Mouse (Mus musculus) left cerebral cortex, postnatal 4 days (tissue): ENCODE measurements at regions not wholly inside any gene's neighbourhood (a gene's known extent, or its start where the extent isn't known, plus 50 kb on each side); places are given as distances from the start of the nearest gene placed in this dataset.
"Not testable (repeated sequence)": the region's sequence is repeated elsewhere in the genome, so short reads cannot be mapped to it uniquely, and the experiment has no call there.

Experiments used
- DNase-seq: peaks from one replicate; pipeline ENCODE4 v3.0.0-alpha.2; 2022
- intact Hi-C: fragments of 180-260 bp; cut with DNase I; formaldehyde crosslinking; loops from one replicate; pipeline ENCODE4 v1.15.1; 2025

DNA sequence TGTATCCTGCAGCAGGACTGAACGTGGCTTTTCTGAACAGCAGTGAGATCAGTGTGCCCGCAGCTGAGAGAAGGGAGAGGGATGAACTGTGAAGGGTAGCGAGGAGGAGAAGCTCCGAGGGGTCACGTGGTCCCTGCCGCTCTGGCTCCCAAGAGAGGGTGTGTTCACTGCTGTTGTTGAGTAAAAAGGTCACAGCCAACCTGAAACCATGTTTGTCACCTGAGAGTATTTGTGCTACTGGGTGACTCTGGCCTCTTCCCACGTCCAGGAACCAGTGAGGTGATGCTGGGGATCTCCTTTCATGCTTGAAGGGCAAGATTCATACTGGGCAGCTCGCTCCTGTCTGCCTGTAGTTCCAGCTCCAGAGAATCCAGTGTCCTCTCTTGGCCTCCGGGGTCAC is 135.4 kb upstream of the Sulf2 start:
- intact Hi-C loops = no loop called here
- DNase-seq = no peak

DNA sequence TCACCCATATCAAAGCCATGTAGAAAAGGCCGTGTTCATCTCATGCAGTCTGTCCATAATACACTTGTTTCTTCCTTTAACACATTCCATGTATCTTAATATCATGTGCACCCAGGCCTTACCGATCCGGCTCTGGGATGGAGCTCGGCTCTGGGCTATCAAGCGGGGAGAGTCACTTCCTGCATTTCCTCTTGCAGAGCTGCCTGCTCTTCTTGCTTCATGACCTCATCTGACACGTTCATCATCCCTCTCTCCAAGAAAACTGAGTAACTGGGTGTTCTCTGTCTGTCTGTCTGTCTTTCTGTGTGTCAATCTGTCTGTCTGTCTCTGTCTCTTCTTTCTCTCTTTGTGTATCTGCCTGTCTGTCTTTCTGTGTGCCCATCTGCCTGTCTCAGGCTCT is 133.7 kb upstream of the Sulf2 start:
- intact Hi-C loops = no loop called here
- DNase-seq = no peak

DNA sequence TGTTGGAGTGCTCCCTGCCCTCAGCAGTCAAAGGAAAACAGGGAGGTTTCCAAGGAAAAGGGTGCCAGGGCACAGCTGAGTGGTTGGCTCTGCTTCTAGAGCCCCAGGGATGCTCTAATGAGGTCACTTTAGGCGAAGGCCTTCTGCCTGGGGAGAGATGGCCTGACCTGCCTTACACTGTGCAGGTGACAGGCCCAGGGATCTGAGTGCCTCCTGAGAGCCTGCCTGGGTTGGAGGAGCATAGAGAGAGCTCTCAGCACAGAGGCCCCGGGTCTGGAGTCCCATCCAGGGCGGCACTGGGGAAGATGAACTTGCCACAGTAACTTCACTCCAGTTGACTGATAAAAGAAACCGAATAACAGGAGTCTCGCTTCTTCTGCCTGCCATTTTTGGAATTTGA is 125.7 kb upstream of the Sulf2 start:
- DNase-seq, intact Hi-C loops: not testable (repeated sequence)

DNA sequence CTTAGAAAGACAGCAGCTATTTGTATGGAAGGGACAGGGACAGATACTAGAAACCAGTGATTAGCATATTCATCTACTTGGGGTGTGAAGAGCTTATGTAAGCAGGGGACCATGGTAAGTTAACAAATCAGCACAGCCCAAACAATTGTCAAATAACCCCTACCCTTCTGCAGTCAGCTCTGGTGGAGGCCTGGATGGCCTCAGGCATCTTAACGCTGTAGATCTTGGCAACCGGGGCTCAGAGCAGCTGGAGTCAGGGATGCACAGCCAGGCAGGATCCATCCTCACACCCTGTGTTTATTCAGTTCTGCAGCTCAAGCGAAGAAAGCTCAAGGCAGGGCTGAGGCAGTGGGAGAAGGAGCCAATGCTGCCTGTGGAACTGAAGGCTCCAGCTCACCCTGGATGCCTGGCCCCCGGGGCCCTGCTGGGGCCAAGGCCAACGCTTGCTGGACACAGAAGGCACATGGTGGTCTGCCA is 125.2 kb upstream of the Sulf2 start:
- intact Hi-C loops = no loop called here
- DNase-seq = peak; percentile 62

DNA sequence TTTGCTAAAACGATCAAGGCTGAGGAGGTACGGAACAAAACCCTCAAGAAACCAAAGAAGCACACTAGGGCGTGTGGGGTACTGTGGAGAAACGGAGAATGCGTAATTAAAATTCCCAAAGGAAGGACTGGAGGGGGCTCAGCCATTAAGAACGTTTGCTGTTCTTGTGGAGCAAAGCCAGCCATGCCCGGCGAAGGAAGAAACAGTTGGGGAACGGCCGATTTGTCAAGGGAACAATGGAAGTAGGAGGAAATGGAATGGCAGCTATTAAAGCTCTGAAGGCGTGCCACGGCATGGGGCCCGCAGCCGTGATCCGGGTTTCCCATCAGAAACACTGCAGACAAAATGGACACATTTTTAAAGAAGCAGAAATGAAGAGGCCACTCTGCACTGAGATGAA is 124.2 kb upstream of the Sulf2 start:
- no peak for DNase-seq
- intact Hi-C loops = no loop called here

DNA sequence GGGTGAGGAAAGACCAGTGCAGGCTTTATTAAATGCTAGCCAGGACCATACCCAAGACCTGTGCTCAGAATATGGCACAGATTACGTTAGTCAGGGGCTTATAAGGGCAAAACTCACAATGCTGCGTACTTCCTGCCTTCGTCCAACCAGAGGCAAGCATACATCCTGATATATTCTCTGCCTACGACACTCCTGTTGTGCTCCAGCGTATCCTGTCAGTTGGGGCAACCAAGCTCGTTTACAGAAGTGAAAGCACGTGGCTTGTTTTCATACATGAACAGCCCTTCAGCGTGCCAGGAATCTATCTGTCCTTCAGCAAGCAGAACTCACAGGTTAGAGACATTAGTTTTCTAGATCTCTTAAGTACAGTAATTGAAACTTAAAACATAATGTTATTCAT is 119.9 kb upstream of the Sulf2 start:
- intact Hi-C loops = no loop called here
- no peak for DNase-seq

DNA sequence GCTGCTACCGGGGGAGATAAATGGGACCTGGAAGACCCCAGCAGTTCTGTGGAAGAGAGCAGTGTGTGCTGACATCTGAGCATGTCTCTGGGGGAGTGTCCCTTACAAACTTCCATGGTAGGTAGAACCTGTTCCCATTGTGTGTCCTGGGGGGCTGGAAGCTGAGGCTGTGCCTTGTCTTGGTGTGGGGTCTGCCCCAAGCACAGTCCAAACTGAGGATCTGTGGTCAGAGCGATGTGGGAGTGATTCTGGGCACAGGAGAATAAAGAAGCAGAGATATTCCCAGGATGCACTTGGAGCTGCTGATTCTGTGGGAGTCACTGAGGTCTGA is 118.5 kb upstream of the Sulf2 start:
- DNase-seq = no peak

DNA sequence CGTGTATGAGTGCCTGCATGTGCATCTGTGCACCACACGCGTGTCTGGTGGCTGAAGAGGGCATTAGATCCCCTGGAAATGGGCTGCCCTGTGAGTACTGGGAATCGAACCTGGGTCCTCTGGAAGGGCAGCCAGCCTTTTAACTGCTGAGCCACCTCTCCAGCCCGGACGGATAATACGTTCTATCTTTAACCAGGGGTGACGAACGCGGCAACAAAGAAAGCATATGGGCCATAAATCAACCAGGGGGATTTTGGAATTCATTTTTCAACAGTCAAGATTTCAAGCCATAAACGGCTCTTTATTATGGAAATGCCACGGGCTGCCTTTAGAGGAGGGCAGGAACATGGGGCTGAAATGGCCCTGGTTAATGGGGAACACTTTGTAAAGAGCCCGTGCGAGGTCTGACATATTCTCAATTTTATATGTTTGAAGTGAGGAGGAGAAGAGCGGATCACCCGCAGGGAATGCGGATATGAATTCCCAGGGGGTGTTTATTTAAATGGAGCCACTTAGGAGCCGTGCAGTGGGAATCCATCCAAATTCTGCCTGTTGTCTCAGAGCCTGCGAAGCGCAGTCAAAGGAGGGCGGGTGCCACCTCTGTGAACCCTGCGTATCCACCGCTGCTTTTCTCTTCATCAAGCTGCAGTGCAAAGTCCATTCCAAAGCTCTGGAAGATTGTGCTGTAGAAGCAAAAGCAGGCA is 118.0 kb upstream of the Sulf2 start:
- intact Hi-C loops = no loop called here
- DNase-seq = peak; percentile 10

More for the DNA sequence above, 118.5 kb upstream of the Sulf2 start:
- intact Hi-C loops = no loop called here

DNA sequence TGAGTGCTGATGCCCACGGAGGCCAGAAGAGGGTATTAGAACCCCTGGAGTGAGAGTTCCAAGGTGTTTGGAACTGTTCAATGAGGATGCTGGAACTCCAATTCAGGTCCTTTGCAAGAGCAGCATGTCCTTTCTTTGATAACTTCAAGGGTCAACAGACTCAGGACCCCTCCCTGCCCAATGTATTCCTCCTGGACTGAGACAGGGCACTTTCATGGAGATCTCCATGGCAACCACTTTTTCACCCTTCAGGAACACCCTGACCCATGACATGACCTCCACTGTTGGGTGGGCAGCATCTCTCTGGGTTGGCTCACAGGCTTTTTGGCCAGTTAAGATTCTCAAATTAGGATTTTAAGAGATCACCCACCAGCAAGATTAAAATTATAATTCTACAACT is 117.4 kb upstream of the Sulf2 start:
- intact Hi-C loops = no loop called here
- DNase-seq = no peak

DNA sequence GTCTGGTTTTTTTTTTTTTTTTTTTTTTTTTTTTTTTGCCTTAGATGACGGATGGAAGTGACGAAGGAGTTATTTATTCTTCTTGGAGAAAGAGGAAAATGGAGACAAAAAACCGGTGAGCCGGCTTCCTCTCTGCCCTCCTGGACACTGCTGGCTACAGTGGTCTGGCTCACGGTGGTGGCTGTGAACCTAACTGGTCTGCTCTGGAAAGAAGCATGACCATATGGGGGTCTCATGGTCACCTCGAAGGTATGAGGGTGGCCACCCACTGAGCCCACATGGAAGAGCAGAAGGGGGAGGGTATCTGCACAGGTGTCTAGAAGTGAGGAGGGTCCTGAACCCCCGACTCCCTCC is 116.7 kb upstream of the Sulf2 start:
- intact Hi-C loops = no loop called here
- DNase-seq = no peak

DNA sequence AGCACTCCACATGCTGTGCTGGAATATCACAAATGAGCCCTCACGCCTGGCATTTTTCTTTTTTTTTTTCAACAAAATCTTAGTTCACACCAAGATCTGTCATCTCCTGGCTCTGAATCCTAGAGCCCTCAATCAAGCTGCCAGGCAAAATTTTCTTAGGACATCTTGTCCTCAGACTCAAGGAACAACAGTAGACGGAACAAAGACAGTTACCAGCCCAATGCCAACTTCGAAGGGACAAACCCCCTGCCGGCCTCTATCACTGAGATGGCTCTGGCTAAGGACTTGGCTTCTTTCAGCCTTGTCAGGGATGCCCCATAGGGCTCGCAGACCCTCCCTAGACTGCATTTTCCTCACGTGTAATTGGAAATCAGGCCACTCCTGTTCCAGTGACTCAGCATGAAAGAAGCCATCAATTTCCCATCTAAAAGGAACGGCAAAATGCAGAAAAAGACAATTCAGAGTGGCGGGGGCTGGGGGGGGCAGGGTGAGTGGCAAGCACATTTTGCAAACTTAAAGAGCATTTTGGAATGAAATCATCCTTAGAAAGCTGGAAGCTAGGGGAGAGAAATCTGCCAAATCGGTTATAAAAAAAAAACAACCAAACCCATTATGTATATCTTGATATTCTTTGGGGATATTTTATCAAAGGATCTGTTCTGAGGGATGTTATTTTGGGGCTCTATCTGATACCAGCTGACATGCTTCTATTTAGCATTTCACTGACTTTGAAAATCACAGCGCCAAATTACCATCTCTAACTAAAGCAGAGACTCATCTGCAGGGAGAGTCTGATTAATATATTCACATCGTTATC is 116.1 kb upstream of the Sulf2 start:
- DNase-seq = no peak
- intact Hi-C loops = no loop called here

DNA sequence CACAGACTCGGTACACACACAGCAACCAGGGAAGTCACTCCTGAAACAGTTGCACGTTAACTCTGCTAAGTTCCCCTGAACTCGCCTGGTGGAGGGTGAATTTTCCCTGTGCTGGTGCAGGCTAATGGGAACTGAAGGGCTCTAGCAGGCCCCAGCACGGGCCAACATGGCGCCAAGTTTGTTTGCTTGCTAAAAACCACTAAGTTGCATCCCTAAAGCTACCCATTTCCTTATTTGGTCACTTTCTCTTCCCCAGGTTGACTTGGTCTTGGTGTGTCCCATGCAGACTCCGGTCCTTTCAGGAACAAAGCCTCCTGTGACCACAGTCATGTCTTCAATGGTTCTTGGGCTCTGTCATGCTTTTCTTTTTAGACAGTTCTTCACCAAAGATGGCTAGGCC is 114.5 kb upstream of the Sulf2 start:
- DNase-seq = no peak
- intact Hi-C loops = no loop called here

DNA sequence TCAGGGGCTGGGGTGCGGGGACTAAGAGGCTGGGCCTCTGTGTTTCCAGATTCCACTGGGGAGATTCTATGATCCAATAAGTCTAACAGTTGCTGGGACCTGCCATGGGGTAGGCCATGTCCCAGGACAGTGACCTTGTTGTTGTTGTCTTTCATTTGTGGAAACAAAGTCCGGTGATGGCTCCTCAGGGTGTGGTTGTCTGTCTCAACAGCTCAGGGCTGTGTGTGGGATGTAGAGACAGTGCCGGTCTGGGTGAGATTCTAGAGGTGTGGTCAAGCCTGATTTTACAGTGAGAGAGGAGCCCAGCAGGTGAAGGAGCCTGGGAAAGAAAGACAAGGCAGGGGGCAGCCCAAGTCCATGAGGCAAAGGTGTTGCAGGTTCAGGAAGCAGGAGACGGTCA is 111.5 kb upstream of the Sulf2 start:
- intact Hi-C loops = no loop called here
- DNase-seq = no peak

DNA sequence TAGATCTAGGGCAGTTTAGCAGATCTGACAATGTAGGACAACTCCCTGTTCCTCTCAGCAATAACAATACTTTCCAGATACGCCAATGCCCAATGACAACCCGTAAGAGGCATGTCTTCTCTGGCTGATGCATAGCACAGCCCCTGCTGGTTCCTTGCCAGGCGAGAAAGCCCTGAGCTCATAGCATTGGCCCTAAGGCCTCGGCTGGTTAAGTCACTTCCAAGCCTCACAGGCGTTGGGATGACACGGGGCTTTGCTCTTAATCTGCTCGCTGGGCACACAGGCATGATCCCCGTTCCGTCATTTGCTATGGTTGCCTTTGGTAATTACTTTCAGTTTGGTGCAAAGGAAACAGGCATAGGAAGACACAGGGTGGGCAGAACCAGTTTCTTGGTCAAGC is 111.0 kb upstream of the Sulf2 start:
- intact Hi-C loops = no loop called here
- DNase-seq = peak; percentile 16

DNA sequence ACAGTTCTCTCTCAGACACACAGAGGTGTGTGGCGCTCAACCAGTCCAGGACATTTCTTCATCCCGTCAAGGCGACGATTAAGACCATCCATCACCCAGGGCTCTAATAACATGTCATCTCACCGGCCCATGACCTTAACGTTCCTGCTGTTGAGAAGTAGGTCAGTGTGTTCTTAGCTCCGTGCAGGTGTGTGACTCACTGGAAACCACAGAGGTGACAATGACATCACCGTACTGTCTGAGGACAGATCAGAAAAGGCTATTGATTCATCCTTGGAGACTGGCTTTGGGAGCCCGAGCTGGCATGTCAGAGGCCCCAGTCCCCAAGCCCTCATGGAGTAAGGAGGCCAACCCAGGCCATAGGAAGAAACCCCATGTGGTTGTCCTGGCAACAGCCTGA is 109.3 kb upstream of the Sulf2 start:
- intact Hi-C loops = no loop called here
- no peak for DNase-seq

DNA sequence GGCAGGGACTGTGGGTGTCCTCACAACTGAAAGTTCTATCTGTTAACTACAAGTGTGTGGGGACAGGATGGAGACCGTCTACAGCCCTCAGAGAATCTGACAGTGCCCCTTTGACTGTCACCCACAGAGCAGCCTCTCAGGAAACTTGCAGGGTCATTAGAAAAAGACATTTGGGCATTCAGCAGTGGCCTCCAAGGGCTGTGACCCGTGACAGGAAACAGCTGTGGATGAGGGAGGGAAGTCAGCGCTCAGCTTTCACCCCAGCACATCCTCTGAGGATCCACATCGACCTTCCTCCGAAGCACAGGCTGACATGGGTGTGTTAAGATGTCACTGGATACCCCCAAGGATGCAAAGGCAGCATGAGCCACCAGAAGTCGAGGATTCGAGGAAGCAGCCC is 106.3 kb upstream of the Sulf2 start:
- intact Hi-C loops = no loop called here
- no peak for DNase-seq

DNA sequence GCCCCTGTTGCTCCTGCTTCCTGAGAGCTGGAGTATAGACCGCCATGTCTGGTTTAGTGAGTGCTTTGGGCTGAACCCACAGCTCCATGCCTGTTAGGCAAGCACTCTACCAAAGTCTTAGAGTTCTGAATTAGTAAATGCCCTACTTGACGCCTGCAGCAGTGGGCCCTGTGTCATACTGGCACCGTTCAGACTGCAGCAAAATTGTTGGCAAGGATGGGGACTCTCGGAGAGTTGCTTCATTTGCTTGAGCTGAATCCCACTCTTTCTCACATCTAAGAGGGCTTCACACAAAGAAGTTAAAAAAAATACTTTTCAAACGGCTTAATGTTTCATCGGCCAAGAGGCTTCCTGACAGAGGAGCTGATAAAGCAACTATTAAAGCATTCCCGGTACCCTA is 105.6 kb upstream of the Sulf2 start:
- no peak for DNase-seq
- intact Hi-C loops = no loop called here

DNA sequence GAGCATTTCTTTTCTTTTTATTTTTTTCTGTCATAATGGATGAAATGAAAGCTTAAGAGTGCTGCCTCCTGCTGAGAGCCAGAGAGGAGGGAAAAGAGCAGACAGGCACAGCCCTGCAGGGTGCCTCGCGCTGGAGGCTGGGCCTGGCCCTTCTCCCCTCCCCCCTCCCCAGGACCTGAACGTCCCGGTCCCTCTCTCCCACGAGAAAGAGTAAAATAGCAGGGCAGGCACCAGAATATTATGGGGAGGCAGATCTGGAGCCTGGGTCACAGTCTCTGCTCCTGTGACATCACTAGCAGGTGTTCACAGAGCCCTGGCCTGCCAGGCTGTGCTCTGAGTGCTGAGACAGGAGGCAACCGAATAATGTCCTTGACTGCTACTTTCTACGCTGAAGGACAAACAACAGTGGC is 103.3 kb upstream of the Sulf2 start:
- intact Hi-C loops = no loop called here
- no peak for DNase-seq

DNA sequence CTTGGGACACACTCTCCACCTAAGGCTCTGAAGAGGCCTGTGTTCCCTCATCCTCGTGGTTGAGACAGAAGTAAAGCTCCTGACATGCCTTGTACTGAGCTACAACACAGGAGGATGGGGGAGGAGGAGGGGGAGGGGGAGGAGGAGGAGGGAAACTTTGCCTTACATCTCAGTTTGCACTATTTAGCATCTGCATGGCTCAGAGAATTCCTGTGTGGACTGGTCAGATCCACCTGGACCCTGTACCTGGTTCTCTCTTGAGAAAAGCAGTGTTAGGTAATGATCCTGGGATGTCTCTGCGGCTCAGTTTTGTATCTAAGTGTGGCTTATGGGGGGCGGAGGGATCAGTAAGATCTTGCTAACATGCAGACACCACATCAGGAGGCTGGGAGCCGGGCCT is 102.2 kb upstream of the Sulf2 start:
- intact Hi-C loops = no loop called here
- DNase-seq = no peak

DNA sequence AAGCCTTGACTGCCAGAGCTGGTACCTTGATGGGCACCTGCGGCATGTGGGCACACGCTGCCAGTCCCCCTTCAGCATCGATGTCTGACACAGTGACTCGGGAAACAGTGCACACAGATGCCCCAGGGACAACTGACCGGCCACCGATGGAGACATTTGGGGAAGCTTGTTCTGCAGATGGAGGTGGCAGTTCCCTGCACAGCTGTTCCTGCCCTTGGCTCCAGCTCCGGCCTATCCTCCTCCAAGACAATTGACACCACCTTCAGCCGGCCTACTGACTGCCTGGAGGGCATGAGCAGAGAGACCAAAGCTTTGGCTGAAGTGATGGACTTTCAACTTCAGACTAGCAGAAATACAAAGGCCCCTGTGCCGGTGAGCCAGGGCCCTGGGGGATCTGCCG is 100.7 kb upstream of the Sulf2 start:
- intact Hi-C loops = no loop called here

DNA sequence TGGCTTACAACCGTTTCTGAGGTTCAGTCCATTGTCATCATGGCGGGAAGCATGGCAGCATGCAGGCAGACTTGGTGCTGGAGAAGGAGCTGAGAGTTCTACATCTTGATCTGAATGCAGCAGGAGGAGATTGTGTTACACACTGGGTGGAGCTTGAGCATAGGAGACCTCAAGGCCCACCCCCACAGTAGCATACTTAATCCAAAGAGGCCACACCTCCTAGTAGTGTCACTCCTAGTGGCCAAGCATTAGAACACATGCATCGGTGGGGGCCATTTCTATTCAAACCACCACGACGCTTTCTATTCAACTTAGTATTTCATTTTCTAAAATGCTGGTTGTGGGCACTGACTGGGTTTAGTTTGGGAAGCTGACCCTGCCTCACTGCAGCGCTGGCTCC is 99.1 kb upstream of the Sulf2 start:
- intact Hi-C loops = no loop called here

More for the DNA sequence above, 100.7 kb upstream of the Sulf2 start:
- no peak for DNase-seq

DNA sequence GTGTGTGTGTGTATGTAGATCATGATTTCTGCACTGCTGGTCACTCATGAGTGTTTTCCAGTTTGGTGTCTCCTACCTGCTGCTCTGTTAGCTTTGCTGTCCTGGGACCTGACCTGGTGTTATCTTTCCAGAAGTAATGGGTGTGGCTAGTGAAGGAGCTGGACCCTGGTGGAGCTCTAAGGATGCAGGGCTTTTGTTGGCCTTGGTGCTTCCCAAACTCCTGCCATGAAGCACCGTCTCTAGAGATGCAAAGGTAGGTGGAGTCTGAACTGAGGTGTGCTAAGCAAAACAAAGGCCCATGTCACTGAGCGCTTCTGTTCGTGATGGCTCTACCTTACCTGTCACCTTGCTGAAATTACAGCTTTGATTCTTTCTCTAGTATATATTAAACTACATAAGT is 96.6 kb upstream of the Sulf2 start:
- intact Hi-C loops = no loop called here
- DNase-seq = no peak

More for the DNA sequence above, 99.1 kb upstream of the Sulf2 start:
- no peak for DNase-seq

DNA sequence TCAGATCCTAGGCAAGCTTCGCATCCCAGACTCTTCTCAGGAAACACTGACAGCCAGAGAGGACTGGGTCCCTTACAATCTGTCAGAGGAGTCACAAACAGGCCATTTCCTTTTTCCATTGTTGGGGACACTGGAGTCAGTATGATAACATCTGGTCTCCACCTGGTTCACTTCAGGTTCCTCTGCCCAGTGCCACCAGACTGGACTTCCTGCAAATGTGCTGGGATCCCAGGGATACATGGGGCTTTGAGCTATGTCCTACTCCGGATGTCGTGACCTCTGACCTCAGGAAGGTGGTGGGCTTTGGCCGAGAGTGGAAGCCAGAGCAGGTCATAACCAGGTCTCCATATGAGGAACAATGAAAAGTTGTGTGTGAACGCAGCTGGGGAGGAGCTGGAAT is 96.0 kb upstream of the Sulf2 start:
- intact Hi-C loops = no loop called here
- no peak for DNase-seq
